Mouse (Mus musculus) liver, embryonic 14.5 days (tissue): ENCODE measurements around the gene Ankrd37.

Source experiments
- CTCF ChIP-seq: IDR thresholded peaks from 2 replicates; pipeline ENCODE4 v1.5.1; 2016; ENCODE audit warnings: antibody characterized with exemption, low read depth, control low read depth
- EP300 ChIP-seq: IDR thresholded peaks from 2 replicates; pipeline ENCODE4 v1.6.1; 2016; ENCODE audit warnings: antibody characterized with exemption, low read depth

DNA sequence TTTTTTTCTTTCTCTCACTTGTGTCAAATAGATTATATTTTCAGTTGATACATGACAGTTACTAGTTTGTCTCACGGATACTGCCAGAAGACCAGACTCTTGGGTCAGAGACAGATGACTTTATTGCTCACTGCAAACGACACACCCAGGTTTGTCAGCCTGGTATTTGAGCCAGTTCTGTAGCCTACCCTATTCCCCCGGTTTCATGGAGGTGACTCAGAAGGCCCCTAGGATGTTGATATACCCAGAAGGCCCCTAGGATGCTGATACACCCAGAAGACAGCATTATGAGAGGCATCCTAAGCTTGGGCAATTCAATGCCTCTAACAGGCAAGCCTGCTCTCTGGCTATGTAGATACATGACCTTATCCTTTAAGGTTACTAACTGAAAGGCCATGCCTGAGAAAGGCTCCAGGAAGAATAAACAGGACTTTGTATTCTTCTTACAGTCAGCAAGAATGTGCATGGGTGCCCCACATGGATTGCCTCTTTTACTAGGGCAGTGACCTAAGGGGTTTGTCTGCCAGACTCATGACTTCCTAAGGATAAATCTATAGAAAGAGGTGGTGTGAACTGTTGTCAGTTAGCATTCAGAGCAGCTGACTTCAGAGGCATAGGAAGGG is 1.7 kb upstream of the Ankrd37 start:
- TF ChIP-seq CTCF (no peak), EP300 (no peak)
